In the genomic region with DNA sequence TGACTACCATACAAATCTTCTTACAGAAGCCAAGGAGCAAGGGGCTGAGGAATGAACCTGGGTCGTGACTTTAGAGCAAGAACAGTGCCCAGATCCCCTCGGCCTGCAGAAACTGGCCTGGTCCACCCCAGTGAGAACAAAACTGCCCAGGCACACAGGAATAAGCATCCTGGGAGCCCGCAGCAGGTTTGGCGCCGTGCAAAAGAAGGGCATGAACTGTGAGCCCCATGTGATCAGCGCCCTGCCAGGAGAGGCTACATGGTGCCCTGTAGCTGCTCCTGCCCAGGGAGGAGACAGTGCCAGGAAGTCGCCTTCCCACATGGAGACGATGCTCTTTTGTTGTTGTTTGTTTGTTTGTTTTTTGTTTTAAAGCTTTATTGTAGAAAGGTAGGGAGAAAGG, we compare ENCODE assay signal across 24 mouse cellular contexts. TPM values are rescaled to one million over a fixed set of nuclear protein-coding genes. Genes with fewer than 3 reads are reported as not detected.
DNase-seq lines count a peak whose midpoint lies in the region; ATAC-seq and TF ChIP-seq lines count a peak whose summit lies in the region.
"Had no signal": no experiment of that assay in that cellular context is flagged by ENCODE, and none has a peak within 500 bp of the region (broad histone marks: within the 10 kb centered on the region; RNA-seq: fewer than 3 reads in every experiment).

No protein-coding gene starts in this region.

- WGBS in kidney, embryonic 16.5 days, result 72% methylated on average over 8 of the region's 8 CpGs
- 76% methylated on average over 8 of the region's 8 CpGs for WGBS in stomach, postnatal 0 days

- ATAC-seq in kidney, embryonic 16.5 days (ENCODE audit: low FRiP score, low TSS enrichment), result no peak
- ATAC-seq in megakaryocyte, adult 5-6 weeks (ENCODE audit: poor library complexity, severe bottlenecking), result no peak
- ATAC-seq in stomach, postnatal 0 days (ENCODE audit: low FRiP score, low TSS enrichment), result no peak
- ATAC-seq: forebrain, embryonic 16.5 days had no signal

- H3K27me3 ChIP-seq in kidney, embryonic 16.5 days (ENCODE audit: insufficient read depth, low read length), result peaks cover 18% of the 10 kb centered on the region
- H3K27me3 ChIP-seq in megakaryocyte, embryonic 14.5 days (replicated peaks), result peaks cover 37% of the 10 kb centered on the region
- no peaks in the 10 kb centered on the region for H3K27me3 ChIP-seq in stomach, postnatal 0 days (ENCODE audit: control insufficient read depth, insufficient read depth, low read length)

- H3K36me3 ChIP-seq in kidney, embryonic 16.5 days (ENCODE audit: insufficient read depth, low read length), result no peaks in the 10 kb centered on the region
- no peaks in the 10 kb centered on the region for H3K36me3 ChIP-seq in megakaryocyte, embryonic 14.5 days (replicated peaks; ENCODE audit: low read length)
- no peaks in the 10 kb centered on the region for H3K36me3 ChIP-seq in stomach, postnatal 0 days (ENCODE audit: control insufficient read depth, insufficient read depth, low read length)
- H3K36me3 ChIP-seq: embryonic facial prominence, embryonic 13.5 days; forebrain, embryonic 12.5 days; heart, embryonic 13.5 days; hindbrain, embryonic 12.5 days had no signal

- no peak overlapping the region for H3K4me2 ChIP-seq in kidney, embryonic 16.5 days (replicated peaks; ENCODE audit: low read depth, low read length)
- H3K4me2 ChIP-seq in stomach, postnatal 0 days (replicated peaks; ENCODE audit: low read depth), result no peak overlapping the region
- H3K4me2 ChIP-seq: embryonic facial prominence, embryonic 13.5 days; forebrain, embryonic 12.5 days; heart, embryonic 13.5 days; hindbrain, embryonic 12.5 days had no signal

- no peak for TF ChIP-seq EP300 in stomach, postnatal 0 days (optimal IDR thresholded peaks at IDR 0.05)

- no peak overlapping the region for H3K4me3 ChIP-seq in kidney, embryonic 16.5 days (ENCODE audit: low read length)
- H3K4me3 ChIP-seq in megakaryocyte, embryonic 14.5 days (replicated peaks), result peak overlapping the region; percentile 24
- no peak overlapping the region for H3K4me3 ChIP-seq in stomach, postnatal 0 days (ENCODE audit: low read depth, low read length)
- H3K4me3 ChIP-seq: embryonic facial prominence, embryonic 13.5 days; forebrain, embryonic 12.5 days; heart, embryonic 13.5 days; hindbrain, embryonic 12.5 days had no signal

- no peak for TF ChIP-seq CTCF in stomach, postnatal 0 days (IDR thresholded peaks at IDR 0.05; ENCODE audit: low read depth)

- no peak overlapping the region for H3K9ac ChIP-seq in kidney, embryonic 16.5 days (replicated peaks; ENCODE audit: low read length)
- H3K9ac ChIP-seq in stomach, postnatal 0 days (ENCODE audit: low read length), result no peak overlapping the region
- H3K9ac ChIP-seq: embryonic facial prominence, embryonic 13.5 days; forebrain, embryonic 12.5 days; heart, embryonic 13.5 days; hindbrain, embryonic 12.5 days had no signal

- no peak overlapping the region for H3K27ac ChIP-seq in kidney, embryonic 16.5 days (ENCODE audit: low read length)
- no peak overlapping the region for H3K27ac ChIP-seq in stomach, postnatal 0 days (replicated peaks)
- H3K27ac ChIP-seq: embryonic facial prominence, embryonic 13.5 days; forebrain, embryonic 12.5 days; heart, embryonic 13.5 days; hindbrain, embryonic 12.5 days had no signal

- H3K4me1 ChIP-seq in kidney, embryonic 16.5 days (ENCODE audit: insufficient read depth, low read length), result peaks cover 5% of the 10 kb centered on the region; the same call in 1 of the 2 replicates
- peaks cover 9% of the 10 kb centered on the region for H3K4me1 ChIP-seq in megakaryocyte, embryonic 14.5 days
- H3K4me1 ChIP-seq in stomach, postnatal 0 days (replicated peaks; ENCODE audit: control insufficient read depth, insufficient read depth), result no peaks in the 10 kb centered on the region
- H3K4me1 ChIP-seq: forebrain, embryonic 12.5 days; hindbrain, embryonic 12.5 days had no signal

- H3K9me3 ChIP-seq in kidney, embryonic 16.5 days (ENCODE audit: low read length), result peaks cover 3% of the 10 kb centered on the region; the same call in 1 of the 2 replicates
- H3K9me3 ChIP-seq in megakaryocyte, embryonic 14.5 days, result peaks cover 7% of the 10 kb centered on the region
- H3K9me3 ChIP-seq in stomach, postnatal 0 days (ENCODE audit: control insufficient read depth, low read length), result no peaks in the 10 kb centered on the region
- H3K9me3 ChIP-seq: embryonic facial prominence, embryonic 13.5 days; hindbrain, embryonic 12.5 days had no signal

- intact Hi-C loops in heart, postnatal 36 days (cut with DNase I), result loop anchor here (10.0 kb wide), 1 partner anchor 350 kb away; no protein-coding TSS in a partner anchor

- DNase-seq in heart, adult 11 months, result peak; percentile 86
- DNase-seq in heart, postnatal 36 days, result no peak
- DNase-seq in kidney, adult 9 months, result peak; percentile 61
- peak; percentile 13 for DNase-seq in stomach, postnatal 0 days (ENCODE audit: low spot score)
- DNase-seq: adrenal gland, adult 2 months; adrenal gland, postnatal 25 days; cerebellum, adult 18-20 months; cerebellum, adult 9-11 months; cerebellum, postnatal 36 days; gastrocnemius, postnatal 14 days; heart, postnatal 4 days had no signal

RNA-seq across cellular contexts. Expression of gene Acot5, which starts 4.5 kb away (rescaled TPM):
- total RNA-seq in heart, postnatal 36 days (2021), result not detected
- polyA plus RNA-seq in kidney, embryonic 16.5 days (2015; fragmentation: Nextera tagmentation; extraction: Ambion mirVana), result not detected in 2 replicates
- not detected in 2 replicates for polyA plus RNA-seq in megakaryocyte, embryonic 14.5 days (2012; ENCODE audit: insufficient read depth, low replicate concordance)
- not detected in 2 replicates for total RNA-seq in megakaryocyte, adult 5-6 weeks (2015)
- total RNA-seq in megakaryocyte, adult 5-6 weeks (2017), result not detected in 2 replicates
- polyA plus RNA-seq in stomach, postnatal 0 days (2015; fragmentation: Nextera tagmentation; extraction: Ambion mirVana), result 0.16 TPM in 2 replicates
- total RNA-seq: ES-E14; gastrocnemius, adult 18-20 months; granulocyte monocyte progenitor cell, adult 5-6 weeks had no signal
- polyA plus RNA-seq: C2C12; forebrain, embryonic 12.5 days; heart, embryonic 13.5 days; heart, postnatal 0 days; hindbrain, embryonic 12.5 days had no signal

RNA-seq across cellular contexts. Expression of gene Acot3, which starts 12.7 kb away (rescaled TPM):
- total RNA-seq in heart, postnatal 36 days (2021), result 1 to 10 TPM; 1.9 TPM
- polyA plus RNA-seq in kidney, embryonic 16.5 days (2015; fragmentation: Nextera tagmentation; extraction: Ambion mirVana), result 2.6 and 3.4 TPM in 2 replicates
- not detected in 2 replicates for polyA plus RNA-seq in megakaryocyte, embryonic 14.5 days (2012; ENCODE audit: insufficient read depth, low replicate concordance)
- not detected in 2 replicates for total RNA-seq in megakaryocyte, adult 5-6 weeks (2015)
- not detected in 2 replicates for total RNA-seq in megakaryocyte, adult 5-6 weeks (2017)
- 0.30 and 0.53 TPM in 2 replicates for polyA plus RNA-seq in stomach, postnatal 0 days (2015; fragmentation: Nextera tagmentation; extraction: Ambion mirVana)
- total RNA-seq: adrenal gland, postnatal 25 days; gastrocnemius, adult 18-20 months; gastrocnemius, postnatal 14 days; granulocyte monocyte progenitor cell, adult 5-6 weeks had no signal
- polyA plus RNA-seq: C2C12; embryonic facial prominence, embryonic 13.5 days had no signal

RNA-seq across cellular contexts. Expression of gene Gm49366, which starts 25.9 kb away (rescaled TPM):
- under 1 TPM in 1 of 2 experiments, not detected in 1; 0.76 TPM for total RNA-seq in heart, postnatal 36 days (2021)
- not detected in 2 replicates for polyA plus RNA-seq in kidney, embryonic 16.5 days (2015; fragmentation: Nextera tagmentation; extraction: Ambion mirVana)
- not detected in 2 replicates for polyA plus RNA-seq in megakaryocyte, embryonic 14.5 days (2012; ENCODE audit: insufficient read depth, low replicate concordance)
- not detected in 2 replicates for total RNA-seq in megakaryocyte, adult 5-6 weeks (2015)
- not detected in 2 replicates for total RNA-seq in megakaryocyte, adult 5-6 weeks (2017)
- not detected in 2 replicates for polyA plus RNA-seq in stomach, postnatal 0 days (2015; fragmentation: Nextera tagmentation; extraction: Ambion mirVana)
- total RNA-seq: adrenal gland, adult 2 months; adrenal gland, postnatal 25 days; ES-E14; gastrocnemius, adult 18-20 months; gastrocnemius, postnatal 14 days; granulocyte monocyte progenitor cell, adult 5-6 weeks; heart, postnatal 4 days had no signal
- polyA plus RNA-seq: adrenal gland, adult 2 months; C2C12; embryonic facial prominence, embryonic 13.5 days; forebrain, embryonic 12.5 days; forebrain, embryonic 16.5 days; heart, embryonic 13.5 days; heart, postnatal 0 days; hindbrain, embryonic 12.5 days had no signal

RNA-seq across cellular contexts. Expression of gene Acot4, which starts 26.4 kb away (rescaled TPM):
- 1 to 10 TPM; 1.2 to 1.3 TPM for total RNA-seq in heart, postnatal 36 days (2021)
- polyA plus RNA-seq in kidney, embryonic 16.5 days (2015; fragmentation: Nextera tagmentation; extraction: Ambion mirVana), result 8.0 and 11.5 TPM in 2 replicates
- polyA plus RNA-seq in megakaryocyte, embryonic 14.5 days (2012; ENCODE audit: insufficient read depth, low replicate concordance), result not detected in 2 replicates
- total RNA-seq in megakaryocyte, adult 5-6 weeks (2015), result 0.02 TPM in 1 of 2 replicates, not detected in the other
- total RNA-seq in megakaryocyte, adult 5-6 weeks (2017), result not detected in 2 replicates
- polyA plus RNA-seq in stomach, postnatal 0 days (2015; fragmentation: Nextera tagmentation; extraction: Ambion mirVana), result 1.2 and 1.3 TPM in 2 replicates

RNA-seq across cellular contexts. Expression of gene Acot6, which starts 35.8 kb away (rescaled TPM):
- 1 to 10 TPM; 1.7 to 3.3 TPM for total RNA-seq in heart, postnatal 36 days (2021)
- 1.7 and 1.9 TPM in 2 replicates for polyA plus RNA-seq in kidney, embryonic 16.5 days (2015; fragmentation: Nextera tagmentation; extraction: Ambion mirVana)
- polyA plus RNA-seq in megakaryocyte, embryonic 14.5 days (2012; ENCODE audit: insufficient read depth, low replicate concordance), result 0.16 TPM in 1 of 2 replicates, not detected in the other
- 0.27 and 0.67 TPM in 2 replicates for total RNA-seq in megakaryocyte, adult 5-6 weeks (2015)
- 0.22 TPM in 1 of 2 replicates, not detected in the other for total RNA-seq in megakaryocyte, adult 5-6 weeks (2017)
- 1.3 TPM in 2 replicates for polyA plus RNA-seq in stomach, postnatal 0 days (2015; fragmentation: Nextera tagmentation; extraction: Ambion mirVana)

Comparison
In these comparisons a context has a peak if more than half of its experiments do, and no peak if none do; other contexts are left out.
1. DNase-seq: peak in heart, adult 11 months (single experiment), kidney, adult 9 months (single experiment) and stomach, postnatal 0 days (single experiment); none in heart, postnatal 36 days (0 of 2).